Mouse (Mus musculus) embryonic facial prominence, embryonic 14.5 days (tissue): ENCODE measurements at regions not wholly inside any gene's neighbourhood (a gene's known extent, or its start where the extent isn't known, plus 50 kb on each side); places are given as distances from the start of the nearest gene placed in this dataset.

Experiments used
- ATAC-seq: fragments of 200-750 bp; cut with Nextera tagmentation; 2 replicates; pipeline ENCODE4 v1.8.0; 2017; ENCODE audit warnings: low read depth, moderate number of reproducible peaks, moderate TSS enrichment
- DNase-seq: peaks from one replicate; pipeline ENCODE4 v3.0.0-alpha.2; 2015; ENCODE audit warnings: low spot score
- H3K27ac ChIP-seq: fragments of 300-500 bp; sonication (generic); replicated peaks from 2 replicates; pipeline ENCODE4 v1.5.1; 2014; ENCODE audit warnings: low read depth, mild to moderate bottlenecking, low read length, moderate library complexity
- H3K27me3 ChIP-seq: fragments of 300-500 bp; sonication (generic); replicated peaks from 2 replicates; pipeline ENCODE4 v1.6.1; 2014; ENCODE audit warnings: low read length; ENCODE audit not compliant: control insufficient read depth, insufficient read depth
- H3K36me3 ChIP-seq: fragments of 300-500 bp; sonication (generic); 2 replicates; pipeline ENCODE4 v1.6.1; 2014; ENCODE audit warnings: low read length, mixed read lengths; ENCODE audit not compliant: control insufficient read depth, insufficient read depth
- H3K4me1 ChIP-seq: fragments of 300-500 bp; sonication (generic); 2 replicates; pipeline ENCODE4 v1.6.1; 2014; ENCODE audit warnings: antibody characterized with exemption, low read length; ENCODE audit not compliant: control insufficient read depth, insufficient read depth
- H3K4me2 ChIP-seq: fragments of 300-500 bp; sonication (generic); 2 replicates; pipeline ENCODE4 v1.6.1; 2014; ENCODE audit warnings: low read depth, mild to moderate bottlenecking, low read length, moderate library complexity, mixed read lengths
- H3K4me3 ChIP-seq: fragments of 300-500 bp; sonication (generic); 2 replicates; pipeline ENCODE4 v1.5.1; 2014; ENCODE audit warnings: low read depth, mild to moderate bottlenecking, low read length
- H3K9ac ChIP-seq: fragments of 300-500 bp; sonication (generic); 2 replicates; pipeline ENCODE4 v1.6.1; 2014; ENCODE audit warnings: low read depth, mild to moderate bottlenecking, low read length, moderate library complexity, mixed read lengths
- H3K9me3 ChIP-seq: fragments of 300-500 bp; sonication (generic); 2 replicates; pipeline ENCODE4 v1.6.1; 2016; ENCODE audit warnings: low read length; ENCODE audit not compliant: control insufficient read depth
- WGBS: fragments of 180-500 bp; shearing (Covaris S2); extraction: QIAGEN DNeasy Blood & Tissue Kit; methylation state at CpG from one replicate; pipeline ENCODE4 v1.1.7; 2014; 5-methylcytosine and 5-hydroxymethylcytosine counted together

- no peaks in the 10 kb centered on the region for H3K9me3 ChIP-seq
- H3K4me3 ChIP-seq = no peak overlapping the region
- no peak overlapping the region for H3K27ac ChIP-seq
- H3K4me2 ChIP-seq = no peak overlapping the region
- no peaks in the 10 kb centered on the region for H3K27me3 ChIP-seq
- no peaks in the 10 kb centered on the region for H3K36me3 ChIP-seq
- no peak overlapping the region for H3K9ac ChIP-seq
- no peak for ATAC-seq
- H3K4me1 ChIP-seq = no peaks in the 10 kb centered on the region
- DNase-seq = no peak
Observed at GRCm38 (mm10) chr8:82462841-82463240, 59.8 kb upstream of the Il15 start.

DNA sequence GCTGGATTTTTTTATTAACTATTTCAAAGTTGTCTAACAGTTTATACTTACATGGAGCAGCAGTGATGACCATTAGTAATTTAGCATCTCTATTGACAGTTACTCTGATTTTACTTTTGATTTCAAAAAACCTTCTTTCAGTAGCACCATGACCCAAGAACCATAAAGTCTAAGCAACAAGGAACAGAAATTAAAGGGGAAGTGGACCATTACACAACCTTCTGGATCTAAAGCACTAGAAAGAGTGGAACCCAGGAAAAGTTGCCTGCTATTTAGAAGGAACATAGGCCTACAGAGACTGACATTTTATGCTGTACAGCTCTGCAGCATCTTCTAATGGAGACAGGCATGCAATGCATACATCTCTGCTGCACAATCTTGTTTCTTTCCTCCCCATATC is 56.0 kb upstream of the Il15 start:
- H3K27me3 ChIP-seq = no peaks in the 10 kb centered on the region
- H3K4me2 ChIP-seq = no peak overlapping the region
- H3K4me3 ChIP-seq = no peak overlapping the region
- DNase-seq (no peak), ATAC-seq (no peak)
- no peaks in the 10 kb centered on the region for H3K4me1 ChIP-seq
- no peaks in the 10 kb centered on the region for H3K36me3 ChIP-seq
- H3K9me3 ChIP-seq = no peaks in the 10 kb centered on the region
- H3K9ac ChIP-seq = no peak overlapping the region
- no peak overlapping the region for H3K27ac ChIP-seq

DNA sequence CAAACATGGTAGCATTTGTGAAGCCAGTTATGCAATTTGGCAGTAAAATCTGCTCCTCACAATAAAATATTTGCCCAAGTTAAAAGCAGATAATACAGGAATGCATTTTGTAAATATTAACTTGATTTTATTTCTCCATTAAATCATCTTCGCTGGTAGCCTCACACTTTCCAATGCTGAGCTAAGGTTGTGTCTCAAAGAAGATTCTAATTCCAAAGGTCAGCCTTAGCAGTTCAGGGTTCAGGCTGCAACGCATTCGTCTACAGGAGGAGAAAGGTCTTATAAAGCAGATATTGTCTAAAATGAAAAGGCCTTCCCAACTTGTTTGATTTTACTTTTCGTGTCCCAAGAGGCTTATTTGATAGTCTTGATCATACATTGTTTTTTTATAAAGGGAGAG is 51.0 kb upstream of the Il15 start:
- 66% methylated on average over 4 of the region's 4 CpGs for WGBS
- no peak overlapping the region for H3K4me2 ChIP-seq
- H3K9me3 ChIP-seq = no peaks in the 10 kb centered on the region

More for the DNA sequence above, 51.0 kb upstream of the Il15 start:
- no peak overlapping the region for H3K27ac ChIP-seq
- DNase-seq (no peak), ATAC-seq (no peak)
- no peak overlapping the region for H3K4me3 ChIP-seq
- H3K4me1 ChIP-seq = no peaks in the 10 kb centered on the region
- H3K9ac ChIP-seq = no peak overlapping the region
- H3K36me3 ChIP-seq = no peaks in the 10 kb centered on the region
- H3K27me3 ChIP-seq = no peaks in the 10 kb centered on the region
